Mouse (Mus musculus) mouse embryonic stem cell (cell line): Measurements from ENCODE around the gene H2-M10.3.

Source experiments
- in situ Hi-C, 2 experiments: fragments of 300-500 bp; cut with MboI; formaldehyde crosslinking; loops; 1 replicate in 1 of 2; 3 replicates in 1 of 2; pipeline ENCODE4 v1.14.3; 2019 to 2020; ENCODE audit warnings: low sequenced_read_pairs in 2 of 2, low pct_unique_long_range_greater_than_20kb in 1 of 2, mixed read lengths in 1 of 2; ENCODE audit not compliant: unreplicated experiment in 1 of 2

The H2-M10.3 gene

GRCm38 (mm10) chr17:36368317-36368716, at the start of gene H2-M10.3:
Gene H2-M10.3, minus strand, starts transcription at chr17:36368417.
- in situ Hi-C loops, result loop anchor here (25.0 kb wide), 2 partner anchors 369 to 419 kb away; no protein-coding TSS in a partner anchor

DNA sequence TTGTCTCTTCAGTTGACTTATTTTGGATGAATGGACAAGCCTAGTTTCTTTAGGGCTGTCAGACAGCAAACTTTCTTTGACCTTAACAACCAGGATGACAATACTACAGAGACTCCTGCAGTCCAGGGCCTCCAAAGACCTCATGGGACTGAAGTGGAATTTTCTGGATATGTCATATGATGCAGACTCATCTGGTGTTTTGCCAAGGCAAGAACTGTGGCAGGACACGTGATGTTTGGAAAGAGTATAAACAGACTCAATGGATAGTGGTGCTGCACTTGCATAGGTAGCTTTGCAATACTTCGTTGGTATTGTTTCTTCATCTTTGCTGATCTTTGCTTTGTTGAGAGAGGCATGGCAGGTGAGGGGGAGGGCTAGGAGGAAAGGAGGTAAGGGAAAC, 49.2 kb upstream of the H2-M10.3 start:
- in situ Hi-C loops, result loop anchor here in 1 of 2 experiments (10.0 kb wide), 1 partner anchor 333 kb away; no protein-coding TSS in a partner anchor

DNA sequence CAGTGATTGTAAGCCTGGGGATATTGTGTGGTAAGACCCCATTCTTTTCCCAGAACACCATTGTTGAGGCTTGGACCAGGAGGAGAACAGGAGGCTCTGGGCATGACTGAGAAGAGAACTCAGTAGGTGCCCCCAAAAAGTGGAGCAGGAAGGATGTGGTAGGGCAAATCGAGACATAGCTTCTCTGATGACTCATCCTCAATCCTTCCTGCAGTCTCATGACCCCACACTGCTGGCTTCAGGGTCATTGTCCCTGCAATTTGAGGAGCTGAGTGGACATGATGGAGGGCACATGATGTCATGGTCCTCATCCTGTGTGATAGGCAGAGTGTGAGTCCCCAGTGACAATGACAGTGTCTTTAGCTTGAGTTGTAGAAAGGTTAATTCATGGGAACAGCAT, 47.2 kb upstream of the H2-M10.3 start:
- in situ Hi-C loops, result loop anchor here in 1 of 2 experiments (10.0 kb wide), 1 partner anchor 331 kb away; no protein-coding TSS in a partner anchor

DNA sequence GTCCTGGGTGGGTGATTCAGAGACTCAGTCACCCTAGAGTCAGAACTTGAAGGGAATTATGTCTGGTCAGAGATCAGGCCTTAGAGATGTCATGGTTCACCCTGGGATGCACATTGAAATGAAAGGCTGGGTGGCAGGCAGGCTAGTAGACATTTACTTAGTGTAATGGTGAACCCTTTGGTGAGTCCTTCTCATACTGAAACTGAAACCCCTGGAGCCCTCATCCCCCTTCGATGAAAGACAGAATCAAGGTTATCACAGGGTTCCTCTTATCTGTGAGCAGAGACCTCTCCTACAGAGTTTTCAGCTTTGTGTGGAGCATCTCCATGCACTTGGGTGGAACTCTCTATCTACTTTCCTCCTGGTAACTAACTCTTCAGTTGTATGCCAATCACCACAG, 46.1 kb upstream of the H2-M10.3 start:
- in situ Hi-C loops, result loop anchor here in 1 of 2 experiments (10.0 kb wide), 1 partner anchor 330 kb away; no protein-coding TSS in a partner anchor

- in situ Hi-C loops, result loop anchor here in 1 of 2 experiments (5.0 kb wide), 1 partner anchor 98 kb away; no protein-coding TSS in a partner anchor
These were observed 21.7 kb upstream of the H2-M10.3 start for GRCm38 (mm10) chr17:36389907-36390306.

GRCm38 (mm10) chr17:36362404-36362803, 5.8 kb downstream of the H2-M10.3 start:
- in situ Hi-C loops, result loop anchor here (25.0 kb wide), 2 partner anchors 375 to 425 kb away; no protein-coding TSS in a partner anchor

DNA sequence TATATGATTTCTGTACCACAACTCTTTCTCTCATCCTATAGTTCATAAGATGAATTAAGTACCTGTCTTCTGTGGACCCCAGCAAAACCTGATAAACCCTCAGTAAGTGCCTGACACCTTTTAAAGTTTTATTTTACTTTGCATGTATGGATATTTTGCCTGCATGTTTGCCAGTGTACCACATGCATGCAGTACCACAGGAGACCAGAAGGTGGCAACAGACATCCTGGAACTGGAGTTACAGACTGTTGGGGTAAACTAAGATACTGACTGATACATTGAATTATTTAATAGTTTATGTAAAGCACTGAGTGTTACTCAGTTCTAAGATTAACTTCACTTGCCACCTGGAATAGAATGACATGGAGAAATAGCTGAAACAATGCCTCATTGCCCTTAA, 10.7 kb downstream of the H2-M10.3 start:
- in situ Hi-C loops, result loop anchor here (25.0 kb wide), 2 partner anchors 380 to 430 kb away; no protein-coding TSS in a partner anchor

- in situ Hi-C loops, result loop anchor here (25.0 kb wide), 2 partner anchors 382 to 432 kb away; no protein-coding TSS in a partner anchor
These were observed 12.5 kb downstream of the H2-M10.3 start for GRCm38 (mm10) chr17:36355763-36356162.

GRCm38 (mm10) chr17:36355343-36355742, 12.9 kb downstream of the H2-M10.3 start:
- in situ Hi-C loops, result loop anchor here (25.0 kb wide), 2 partner anchors 382 to 432 kb away; no protein-coding TSS in a partner anchor

- in situ Hi-C loops, result no loop called here
These were observed 42.2 kb downstream of the H2-M10.3 start, which contains the start of gene H2-M10.1 for GRCm38 (mm10) chr17:36326055-36326454. Gene H2-M10.1, minus strand, starts transcription at chr17:36326155.

GRCm38 (mm10) chr17:36315689-36316253, 52.4 kb downstream of the H2-M10.3 start:
- in situ Hi-C loops, result no loop called here

DNA sequence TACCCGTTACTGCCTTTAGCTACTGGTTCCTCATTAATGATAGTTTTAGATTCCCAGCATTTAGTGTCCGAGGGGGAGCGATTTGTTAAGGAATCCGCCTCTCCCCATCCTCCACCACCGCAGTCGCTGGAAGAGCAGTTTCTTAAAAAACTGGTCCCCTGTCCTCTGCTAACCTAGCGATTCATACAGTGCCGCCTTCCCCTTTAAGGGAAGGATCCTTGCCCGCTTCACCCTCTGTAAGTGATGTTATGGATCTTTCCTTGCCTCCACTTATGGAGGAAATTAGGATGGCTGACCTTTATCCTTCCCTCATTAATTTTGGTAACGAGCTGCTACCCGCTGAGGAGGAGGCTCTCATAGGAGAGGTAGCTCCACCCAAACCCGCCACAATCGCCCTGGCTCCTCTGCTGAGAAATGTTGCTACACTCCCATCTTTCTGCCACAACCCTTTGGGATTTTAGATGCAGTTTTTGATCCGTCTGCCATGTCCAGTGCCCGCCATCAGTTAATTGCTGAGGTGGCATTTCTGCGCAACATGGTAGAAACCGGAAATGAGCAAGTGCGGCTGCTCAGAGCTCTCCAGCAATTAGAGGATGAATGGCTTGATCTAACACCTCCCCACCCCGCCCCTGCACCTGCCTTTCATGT, 53.1 kb downstream of the H2-M10.3 start:
- in situ Hi-C loops, result no loop called here
